Mouse (Mus musculus) left cerebral cortex, postnatal 10 days (tissue): Measurements from ENCODE around the gene Alx1. TPM values are rescaled to one million over a fixed set of nuclear protein-coding genes. Genes with fewer than 3 reads are reported as not detected.

Experiments used
- total RNA-seq, 2 experiments: library from RNA; stranded (reverse); gene quantifications; 2 replicates each; pipeline ENCODE4 v1.2.3; 2021

The Alx1 gene
- total RNA-seq, 2 experiments from 2014 or later, result 0.30 TPM; not detected in 1

Other genes starting within 250 kb of the Alx1 start
- gene Lrriq1, start 206.1 kb upstream of the Alx1 start, total RNA-seq, result 1 to 10 TPM; 2.7 to 3.8 TPM